Mouse (Mus musculus): Measurements from ENCODE around the gene Grhl3. TPM values are rescaled to one million over a fixed set of nuclear protein-coding genes. Genes with fewer than 3 reads are reported as not detected.
"Not testable (repeated sequence)": the region's sequence is repeated elsewhere in the genome, so short reads cannot be mapped to it uniquely, and the experiment has no call there.

Grhl3 gene
- 1 to 10 TPM in 1 of 2 experiments, under 1 TPM in 1; 0.95 to 1.4 TPM for total RNA-seq (2021)
- long read RNA-seq, experiment 1, partial matches to known transcripts, result 0 of 2 reads
- long read RNA-seq, experiment 1, other reads (novel, unspliced or antisense), result 2 of 2 reads
- long read RNA-seq, experiment 2, partial matches to known transcripts, result 0 of 1 reads
- long read RNA-seq, experiment 2, other reads (novel, unspliced or antisense), result 1 of 1 reads

DNA sequence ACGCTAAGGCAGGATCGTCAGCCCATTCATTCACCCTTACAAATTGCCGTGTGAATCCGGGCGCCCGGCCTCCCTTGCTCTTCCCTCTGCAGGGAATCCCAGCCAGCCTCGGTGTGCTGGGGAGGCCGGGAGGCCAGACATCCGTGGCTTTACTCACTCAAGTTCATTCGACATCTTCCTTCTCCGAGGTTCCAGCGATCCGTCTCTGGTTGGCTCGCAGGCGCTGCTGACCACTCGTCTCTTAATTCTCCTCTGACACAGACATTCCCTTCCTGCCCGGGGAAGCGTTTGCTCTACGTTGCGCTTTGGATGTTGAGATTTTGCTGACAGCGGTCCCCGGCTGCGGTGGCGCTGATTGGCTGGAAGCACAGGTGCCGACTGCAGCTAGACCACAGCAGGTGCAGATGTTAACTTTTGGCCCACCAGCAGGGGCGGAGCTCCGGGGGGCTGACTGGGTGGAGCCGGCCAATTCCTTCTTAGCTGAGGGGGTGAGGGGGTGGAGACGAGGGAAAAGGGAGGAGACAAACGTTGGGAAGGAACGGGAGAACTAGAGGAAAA is at the start of gene Grhl3:
TSS of gene Grhl3 (minus strand) at position 380 of the 558 bp plus-strand sequence.
- intact Hi-C loops (cut with DNase I), result no loop called here
- peak; percentile 20 to 41 for DNase-seq (ENCODE audit: low spot score in 2 of 2)

DNA sequence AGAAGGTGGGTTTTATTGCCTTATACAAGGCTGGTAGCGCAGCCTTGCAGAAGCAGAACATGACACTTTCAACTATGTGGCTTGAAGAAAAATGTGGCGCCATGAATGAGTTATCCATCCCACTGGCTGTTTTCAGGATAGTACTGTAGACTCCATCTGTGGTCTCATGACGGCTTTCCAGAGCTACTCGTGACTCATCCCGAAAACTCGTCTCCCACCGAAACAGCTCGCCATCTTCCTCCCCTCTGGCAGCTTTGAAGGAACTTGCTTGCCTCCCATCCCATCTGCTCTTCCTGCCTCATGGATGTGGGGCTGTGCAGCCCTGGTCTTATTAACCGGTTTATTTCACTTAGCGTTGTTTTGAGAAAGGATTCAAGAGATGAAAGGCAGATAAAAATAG is 48.9 kb upstream of the Grhl3 start:
- intact Hi-C loops (cut with DNase I), result no loop called here
- DNase-seq (ENCODE audit: low spot score in 2 of 2), result no peak

DNA sequence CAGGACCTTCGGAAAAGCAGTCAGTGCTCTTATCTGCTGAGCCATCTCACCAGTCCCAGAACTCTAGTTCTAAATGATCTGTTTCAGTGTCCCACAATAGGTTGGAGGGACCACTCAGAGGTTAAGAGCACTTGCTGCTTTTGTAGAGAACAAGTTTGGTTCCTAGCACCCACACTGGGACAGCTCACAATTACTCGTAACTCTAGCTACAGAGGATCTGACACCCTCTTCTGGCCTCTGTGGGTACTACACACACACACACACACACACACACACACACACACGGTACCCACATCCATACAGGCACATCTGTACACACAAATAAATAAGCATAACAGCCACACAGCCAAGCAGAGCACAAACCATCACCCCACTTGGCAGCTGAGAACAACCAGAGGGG is 47.0 kb upstream of the Grhl3 start:
- no peak for DNase-seq (ENCODE audit: low spot score in 2 of 2)
- intact Hi-C loops (cut with DNase I), result no loop called here

DNA sequence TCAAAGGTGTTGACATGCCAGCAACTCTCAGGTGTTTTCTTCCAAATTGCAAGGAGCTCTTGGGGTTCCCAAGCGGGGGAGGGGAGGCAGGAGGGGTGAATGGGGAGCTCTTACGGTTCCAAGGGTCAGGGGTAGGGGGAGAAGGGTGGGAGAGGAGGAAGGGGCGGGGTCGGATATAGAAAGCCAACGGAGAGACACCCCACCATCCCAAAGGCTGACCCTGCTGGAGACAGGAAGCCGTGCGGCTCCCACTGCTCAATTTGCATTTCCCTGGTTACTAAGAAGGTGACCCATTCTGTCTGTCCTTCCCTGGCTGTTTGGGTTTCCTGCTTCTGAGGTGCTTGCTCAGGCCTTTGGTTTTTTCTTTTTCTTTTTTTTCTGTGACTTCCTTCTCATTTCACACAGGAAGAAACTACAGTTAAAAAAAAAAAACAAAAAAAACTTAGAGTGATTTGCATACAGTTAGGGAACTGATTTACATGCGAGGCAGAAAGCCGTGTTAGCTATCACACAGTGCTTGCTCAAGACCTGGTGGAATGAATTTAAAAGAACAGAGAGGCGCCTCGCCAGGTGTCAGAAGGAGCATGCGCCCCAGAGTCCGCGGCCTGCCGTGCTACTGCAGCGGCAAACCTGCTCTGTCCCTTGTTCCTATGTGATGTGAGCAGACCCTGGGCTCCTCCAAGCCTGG is 44.5 kb upstream of the Grhl3 start:
- DNase-seq (ENCODE audit: low spot score in 2 of 2), result peak; percentile 29 to 30
- intact Hi-C loops (cut with DNase I), result no loop called here

DNA sequence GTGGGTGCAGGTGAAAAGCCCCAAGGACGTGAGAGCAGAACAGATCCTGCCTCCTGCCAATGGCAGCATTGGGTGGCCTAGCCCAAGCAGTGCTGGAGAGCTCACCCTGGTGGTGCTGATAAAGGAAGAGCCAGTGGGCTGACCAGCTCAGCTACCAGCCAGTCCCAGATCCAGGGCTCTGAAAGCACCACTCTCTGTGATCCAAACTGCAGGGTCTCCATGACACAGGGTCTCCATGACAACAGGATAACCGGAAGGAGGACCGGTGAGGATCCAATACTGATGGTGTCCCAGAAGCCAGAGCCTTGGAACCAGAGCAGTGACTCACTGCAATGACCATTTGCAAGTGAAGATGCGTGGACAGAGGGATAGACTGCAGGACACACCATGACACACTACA is 43.6 kb upstream of the Grhl3 start:
- intact Hi-C loops (cut with DNase I), result no loop called here
- no peak for DNase-seq (ENCODE audit: low spot score in 2 of 2)

DNA sequence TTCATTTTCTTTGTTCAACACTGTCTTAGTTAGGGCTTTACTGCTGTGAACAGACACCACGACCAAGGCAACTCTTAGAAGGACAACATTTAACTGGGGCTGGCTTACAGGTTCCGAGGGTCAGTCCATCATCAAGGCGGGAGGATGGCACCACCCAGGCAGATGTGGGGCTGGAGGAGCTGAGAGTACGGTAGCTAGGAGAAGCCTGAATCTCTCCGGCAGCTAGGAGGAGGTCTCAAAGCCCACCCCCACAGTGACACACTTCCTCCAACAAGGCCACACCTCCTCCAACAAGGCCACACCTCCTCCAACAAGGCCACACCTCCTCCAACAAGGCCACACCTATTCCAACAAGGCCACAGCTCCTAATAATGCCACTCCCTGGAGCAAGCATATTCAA is 41.9 kb upstream of the Grhl3 start:
- intact Hi-C loops (cut with DNase I); DNase-seq (ENCODE audit: low spot score in 2 of 2): not testable (repeated sequence)

DNA sequence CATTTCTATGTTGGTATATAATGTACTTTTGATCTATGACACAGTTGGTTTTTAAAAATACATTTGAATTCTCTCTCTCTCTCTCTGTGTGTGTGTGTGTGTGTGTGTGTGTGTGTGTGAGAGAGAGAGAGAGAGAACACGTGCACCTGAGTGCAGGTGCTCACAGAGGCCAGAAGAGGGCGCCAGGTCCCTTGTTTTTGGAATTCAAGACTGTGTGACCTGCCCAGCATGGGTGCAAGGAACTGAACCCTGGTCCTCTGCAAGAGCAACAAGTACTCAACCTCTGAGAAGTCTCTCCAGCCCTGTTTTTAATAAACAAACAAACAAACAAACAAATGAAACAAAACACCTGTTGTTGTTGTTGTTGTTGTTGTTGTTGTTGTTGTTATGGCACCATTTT is 36.6 kb upstream of the Grhl3 start:
- intact Hi-C loops (cut with DNase I), result no loop called here

DNA sequence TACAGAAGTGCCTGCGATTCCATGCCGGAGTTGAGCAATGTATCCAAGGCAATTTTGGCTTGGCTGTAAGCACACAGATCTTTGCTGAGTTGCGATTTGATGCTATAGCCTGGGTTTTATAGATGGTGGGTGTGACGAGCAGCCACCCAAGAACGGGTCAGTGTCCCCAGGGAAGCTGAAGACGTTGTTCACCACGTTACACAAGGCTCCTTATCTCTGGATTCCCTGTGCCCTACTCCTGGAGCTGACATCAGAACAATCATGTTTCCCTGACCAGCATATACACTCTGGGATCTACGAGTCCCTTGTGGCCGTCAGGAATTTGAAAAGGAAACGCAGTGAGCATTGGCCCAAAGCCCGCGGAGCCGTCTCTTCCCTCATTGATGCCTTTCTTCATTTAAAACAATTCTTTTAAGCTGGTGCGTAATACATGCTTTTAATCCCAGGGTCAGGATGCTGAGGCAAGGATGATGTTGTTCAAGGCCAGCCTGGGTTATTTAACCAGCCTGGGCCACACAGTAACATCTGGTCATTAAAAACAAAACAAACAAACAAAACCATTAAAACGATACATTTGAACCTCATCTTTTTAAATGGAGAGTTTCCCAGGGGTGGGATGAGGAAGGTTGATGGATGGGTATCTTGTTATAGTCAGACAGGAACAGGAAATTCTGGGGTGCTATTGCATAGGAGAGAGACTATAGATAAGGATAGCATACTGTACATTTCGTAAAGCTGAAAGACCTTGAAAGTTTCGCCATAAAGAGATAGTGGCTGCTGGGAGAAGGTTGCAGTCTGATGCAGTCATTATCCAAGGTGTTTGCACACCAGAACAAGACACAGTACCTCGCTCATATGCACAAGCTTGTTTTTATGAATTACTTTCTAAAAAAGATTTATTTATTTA is 34.8 kb upstream of the Grhl3 start:
- no peak for DNase-seq (ENCODE audit: low spot score in 2 of 2)
- intact Hi-C loops (cut with DNase I), result no loop called here

More for the DNA sequence above, 36.6 kb upstream of the Grhl3 start:
- no peak for DNase-seq (ENCODE audit: low spot score in 2 of 2)

DNA sequence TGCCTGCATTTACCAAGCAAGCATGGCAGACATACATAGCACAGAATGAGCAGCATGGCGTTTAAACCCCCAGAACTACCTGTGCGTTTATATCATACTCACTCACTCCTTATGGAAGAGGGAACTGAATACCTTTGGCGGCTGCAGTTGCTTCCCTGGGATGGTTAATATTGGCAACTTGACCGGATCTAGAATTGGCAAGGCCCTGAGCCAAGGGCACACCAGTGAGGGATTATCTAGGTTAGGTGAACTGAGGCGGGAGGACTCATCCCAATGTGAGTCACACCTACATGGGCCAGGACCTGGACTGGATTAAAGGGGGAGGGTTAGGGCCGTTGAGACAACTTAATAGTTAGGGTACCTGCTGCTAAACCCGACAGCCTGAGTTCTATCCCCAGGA is 32.8 kb upstream of the Grhl3 start:
- DNase-seq (ENCODE audit: low spot score in 2 of 2), result no peak
- intact Hi-C loops (cut with DNase I), result no loop called here

DNA sequence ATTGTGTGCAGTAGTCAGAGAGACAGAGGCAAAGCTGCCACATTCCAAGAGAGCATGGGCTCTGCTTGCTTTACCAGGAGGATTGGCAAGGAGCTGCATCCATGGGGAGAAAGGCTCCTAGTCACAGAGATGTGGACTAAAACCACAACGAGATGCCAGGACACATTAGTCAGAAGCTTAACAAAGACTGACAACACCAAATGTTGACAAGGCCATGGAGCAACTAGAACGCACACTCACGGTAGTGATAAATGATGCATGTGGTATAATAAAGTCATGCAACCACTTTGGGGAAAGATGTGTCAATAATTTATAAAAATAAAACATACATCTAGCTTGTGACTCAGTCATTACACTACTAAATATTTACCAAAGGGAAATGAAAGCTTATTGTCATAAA is 28.1 kb upstream of the Grhl3 start:
- intact Hi-C loops (cut with DNase I), result no loop called here
- no peak for DNase-seq (ENCODE audit: low spot score in 2 of 2)

DNA sequence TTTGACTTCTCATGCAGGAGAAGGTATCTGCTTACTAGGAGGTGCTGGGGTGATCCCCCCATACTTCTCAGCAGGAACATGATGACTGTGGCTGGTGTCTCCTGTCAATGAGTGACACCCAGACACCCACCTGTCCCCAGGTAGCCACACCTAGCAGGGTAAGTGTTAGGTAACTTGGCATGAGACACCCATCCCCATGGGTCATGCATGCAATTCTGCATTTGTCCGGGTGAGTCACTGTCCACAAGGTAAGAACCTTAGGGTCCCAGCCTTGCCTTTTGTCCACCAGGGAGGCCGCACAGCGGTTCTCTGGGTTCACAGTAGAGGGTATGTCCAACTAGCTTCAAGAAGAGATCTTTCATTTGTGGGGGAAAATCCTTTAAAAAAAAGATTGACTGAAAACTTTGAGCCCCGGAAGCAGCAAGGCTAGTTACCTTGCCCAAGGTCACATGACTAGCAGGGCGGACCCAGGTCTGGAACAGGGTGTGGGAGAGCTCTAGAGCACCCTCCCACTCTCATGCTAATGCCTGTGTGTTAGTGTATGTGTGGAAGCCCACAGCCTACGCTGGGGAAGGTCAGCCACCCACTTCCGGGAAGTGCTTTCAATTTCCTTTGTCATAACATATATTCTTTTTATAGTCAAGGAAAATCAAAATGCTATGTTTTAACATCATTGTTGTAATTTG is 26.2 kb upstream of the Grhl3 start:
- DNase-seq (ENCODE audit: low spot score in 2 of 2), result no peak
- intact Hi-C loops (cut with DNase I), result no loop called here

DNA sequence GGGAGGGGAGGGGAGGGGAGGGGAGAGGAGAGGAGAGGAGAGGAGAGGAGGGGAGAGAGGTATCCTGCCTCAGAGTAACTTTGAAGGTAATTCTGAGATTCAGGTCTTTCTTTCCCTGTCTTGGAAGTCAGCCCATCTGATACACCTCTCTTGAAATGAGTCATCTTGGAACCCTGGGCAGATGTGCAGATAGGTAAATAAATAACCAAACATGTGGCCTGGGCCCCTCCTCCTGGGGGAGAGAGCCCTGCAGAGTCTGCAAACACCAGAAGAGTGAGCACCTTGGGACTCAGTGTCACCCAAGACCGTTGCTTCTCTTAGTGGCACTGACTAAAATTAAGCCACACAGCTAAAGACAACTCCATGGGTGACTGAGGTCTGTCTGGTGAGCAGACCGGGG is 25.6 kb upstream of the Grhl3 start:
- DNase-seq (ENCODE audit: low spot score in 2 of 2), result no peak
- intact Hi-C loops (cut with DNase I), result no loop called here

DNA sequence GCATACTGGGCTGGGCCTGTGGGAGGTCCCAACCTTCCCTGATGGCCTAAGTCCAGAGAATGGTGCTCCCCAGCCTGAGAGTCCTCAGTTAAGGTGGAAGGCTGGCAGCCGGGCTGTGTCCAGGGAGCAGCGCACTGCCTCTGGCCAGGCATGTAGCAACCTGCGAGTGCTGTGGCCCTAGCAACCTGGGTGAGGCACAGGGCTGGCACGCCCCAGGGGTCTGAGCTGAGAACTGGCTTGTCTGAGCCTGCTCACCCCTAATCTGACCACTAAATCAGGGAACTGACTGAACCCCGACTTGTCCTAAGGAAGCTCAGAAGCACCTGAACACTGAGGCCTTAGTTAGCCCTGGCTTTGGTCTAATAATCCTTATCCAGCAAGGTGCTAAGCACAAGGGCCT is 24.1 kb upstream of the Grhl3 start:
- intact Hi-C loops (cut with DNase I), result no loop called here
- no peak for DNase-seq (ENCODE audit: low spot score in 2 of 2)

DNA sequence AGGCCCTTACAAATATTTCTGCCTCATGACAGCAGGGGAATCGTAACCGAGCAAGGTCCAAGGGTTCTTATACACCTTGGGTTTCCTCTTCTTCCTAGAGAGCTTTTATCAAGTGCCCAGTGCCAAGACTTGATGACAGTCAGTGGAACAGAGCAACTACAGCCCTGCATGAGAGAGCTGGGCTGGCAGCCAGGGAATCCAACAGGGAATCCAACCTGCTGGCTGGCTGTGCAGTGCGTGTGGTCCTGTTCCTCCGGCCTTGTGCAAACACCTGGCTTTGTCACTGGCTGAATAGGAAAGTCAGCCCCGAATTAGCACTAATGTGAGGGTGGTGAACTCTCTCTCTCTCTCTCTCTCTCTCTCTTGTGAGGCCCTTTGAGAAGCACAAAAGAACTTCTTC is 22.5 kb upstream of the Grhl3 start:
- DNase-seq (ENCODE audit: low spot score in 2 of 2), result no peak
- intact Hi-C loops (cut with DNase I), result no loop called here

DNA sequence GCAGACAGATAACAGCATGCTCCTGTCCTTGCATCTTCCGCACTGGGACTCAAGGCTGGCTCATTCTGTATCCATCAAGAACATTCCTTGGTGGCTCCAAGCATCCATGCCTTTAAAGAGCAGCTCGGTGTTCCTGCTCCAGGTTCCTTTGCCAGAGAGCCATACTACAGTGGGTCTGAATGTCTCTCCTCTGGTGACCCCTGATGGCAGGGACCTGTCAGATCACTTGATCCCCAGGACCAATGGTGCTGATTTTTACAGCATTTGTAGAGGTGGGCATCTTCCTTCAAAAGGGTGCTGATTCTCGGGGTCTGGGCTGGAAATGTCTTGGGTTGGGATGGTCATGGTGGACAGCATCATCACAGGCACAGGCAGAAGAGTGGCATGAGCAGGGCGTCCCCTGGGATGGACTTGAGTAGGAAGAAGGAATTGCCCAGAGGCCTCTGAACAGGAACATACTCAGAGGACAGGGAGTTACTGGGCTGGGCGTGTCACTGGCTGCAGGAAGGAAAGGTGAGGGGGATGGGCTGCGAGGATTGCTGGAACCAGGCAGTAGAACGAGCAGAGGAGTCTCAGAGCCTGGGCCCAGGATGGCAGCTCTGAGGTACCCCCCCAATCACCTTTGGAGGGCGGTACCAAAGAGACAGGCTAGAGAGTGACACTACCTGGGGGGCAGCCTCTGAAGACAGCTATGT is 18.3 kb upstream of the Grhl3 start:
- no peak for DNase-seq (ENCODE audit: low spot score in 2 of 2)
- intact Hi-C loops (cut with DNase I), result no loop called here

DNA sequence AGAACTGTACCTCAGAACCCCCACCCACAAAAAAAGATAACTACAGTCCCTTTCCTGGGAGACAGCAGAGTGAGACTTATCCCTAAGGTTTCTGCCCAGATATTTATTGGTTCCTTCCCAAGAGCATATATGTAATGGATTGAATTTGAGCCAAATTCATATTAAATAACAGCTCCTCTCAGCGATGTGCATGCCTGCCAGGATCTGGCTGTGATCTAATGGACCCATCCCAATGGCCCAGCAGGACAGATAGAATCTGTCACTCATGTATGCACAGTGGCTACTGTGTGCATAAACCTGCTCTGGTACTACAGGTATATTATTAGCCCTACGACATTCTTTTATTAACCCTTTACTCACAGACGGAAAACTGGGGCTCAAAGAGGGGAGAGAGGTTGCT is 17.7 kb upstream of the Grhl3 start:
- DNase-seq (ENCODE audit: low spot score in 2 of 2), result no peak
- intact Hi-C loops (cut with DNase I), result no loop called here

DNA sequence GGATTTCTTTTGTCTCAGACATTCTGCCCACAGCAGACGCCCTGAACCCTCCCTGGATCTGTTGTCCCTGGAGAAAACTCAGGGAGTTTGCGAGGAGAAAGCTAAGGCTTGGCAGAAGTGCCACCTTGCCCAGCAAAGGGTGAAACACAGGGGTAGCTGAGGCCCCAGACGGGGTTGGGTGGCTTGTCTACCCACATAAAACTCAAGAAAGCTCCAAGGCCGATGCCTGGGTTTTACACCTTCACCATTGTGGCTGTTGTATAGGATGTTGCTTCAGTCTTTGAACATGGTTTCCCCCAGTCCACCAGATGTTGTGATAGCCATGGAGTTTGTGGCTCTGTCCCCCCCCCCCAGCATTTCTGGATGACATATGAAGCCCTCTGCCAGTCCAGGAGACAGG is 11.4 kb upstream of the Grhl3 start:
- intact Hi-C loops (cut with DNase I), result no loop called here
- DNase-seq (ENCODE audit: low spot score in 2 of 2), result no peak

DNA sequence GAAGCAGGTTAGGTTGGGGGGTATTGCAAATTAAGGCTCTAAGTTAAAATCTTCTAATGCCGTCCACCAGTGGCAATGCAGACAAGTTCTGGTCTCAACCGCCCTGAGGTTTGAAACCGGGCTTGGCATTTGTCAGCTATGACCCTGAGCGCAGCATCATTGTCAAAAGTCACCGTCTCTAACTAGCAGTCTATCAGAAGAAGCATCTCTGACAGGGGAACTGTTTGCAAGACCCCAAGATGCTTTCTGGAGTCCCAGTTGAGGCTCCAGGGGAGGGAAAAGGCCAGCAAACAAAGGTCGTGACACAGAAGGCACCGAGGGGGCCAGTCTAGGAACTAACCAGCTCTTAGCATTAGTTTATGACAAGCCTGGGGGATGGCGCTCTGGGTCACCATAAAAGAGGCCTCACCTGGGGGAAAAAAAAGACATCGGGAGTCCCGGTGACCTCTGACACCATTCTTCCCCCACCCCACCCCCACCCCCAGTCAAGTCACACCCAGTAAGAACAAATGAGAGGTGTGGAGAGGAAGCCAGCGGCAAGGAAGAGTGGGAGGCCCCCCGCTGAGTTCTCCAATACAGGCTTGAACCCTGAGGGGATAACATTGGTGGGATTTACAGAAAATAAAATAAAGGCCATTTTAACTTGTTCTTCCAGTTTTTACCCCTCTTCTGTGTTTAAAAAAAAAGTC is 7.9 kb upstream of the Grhl3 start:
- no peak for DNase-seq (ENCODE audit: low spot score in 2 of 2)
- intact Hi-C loops (cut with DNase I), result no loop called here

DNA sequence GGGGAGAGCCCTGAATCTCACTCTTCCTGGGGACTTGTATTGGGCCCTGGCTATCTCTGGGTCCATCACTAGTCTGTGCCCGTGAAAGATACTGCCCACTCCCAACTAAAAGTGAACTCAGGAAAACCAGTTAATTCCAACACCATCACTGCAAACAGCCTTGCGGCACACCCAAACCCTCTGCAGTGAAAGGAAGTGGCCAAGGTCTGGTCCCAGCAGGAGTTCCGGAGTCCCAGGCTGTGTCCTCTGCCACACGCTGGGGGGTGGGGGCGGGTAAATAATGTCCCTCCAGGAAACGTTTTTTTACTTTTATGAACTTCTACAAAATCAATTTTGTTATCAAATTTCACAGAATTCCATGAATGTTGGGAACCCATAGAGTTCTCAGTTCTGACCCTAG is 6.3 kb upstream of the Grhl3 start:
- intact Hi-C loops (cut with DNase I), result no loop called here
- no peak for DNase-seq (ENCODE audit: low spot score in 2 of 2)
